Mouse (Mus musculus) stomach, embryonic 16.5 days (tissue): ENCODE measurements at regions not wholly inside any gene's neighbourhood (a gene's known extent, or its start where the extent isn't known, plus 50 kb on each side); places are given as distances from the start of the nearest gene placed in this dataset.

ENCODE experiments used
- ATAC-seq: fragments of 200-750 bp; cut with Nextera tagmentation; 2 replicates; pipeline ENCODE4 v1.8.0; 2017; ENCODE audit warnings: moderate number of reproducible peaks, moderate TSS enrichment; ENCODE audit not compliant: insufficient read depth, low FRiP score
- H3K27ac ChIP-seq: fragments of 300-500 bp; sonication (generic); 2 replicates; pipeline ENCODE4 v1.5.1; 2014; ENCODE audit warnings: low read length
- H3K27me3 ChIP-seq: fragments of 300-500 bp; sonication (generic); 2 replicates; pipeline ENCODE4 v1.6.1; 2014; ENCODE audit warnings: low read length, control low read depth, mixed read lengths; ENCODE audit not compliant: control insufficient read depth, insufficient read depth
- H3K36me3 ChIP-seq: fragments of 300-500 bp; sonication (generic); 2 replicates; pipeline ENCODE4 v1.6.1; 2014; ENCODE audit warnings: low read length; ENCODE audit not compliant: control insufficient read depth, insufficient read depth
- H3K4me1 ChIP-seq: fragments of 300-500 bp; sonication (generic); 2 replicates; pipeline ENCODE4 v1.6.1; 2014; ENCODE audit warnings: low read length, control low read depth, mixed read lengths; ENCODE audit not compliant: control insufficient read depth, insufficient read depth
- H3K4me2 ChIP-seq: fragments of 300-500 bp; sonication (generic); 2 replicates; pipeline ENCODE4 v1.6.1; 2014; ENCODE audit warnings: low read depth, low read length, mixed read lengths
- H3K4me3 ChIP-seq: fragments of 300-500 bp; sonication (generic); replicated peaks from 2 replicates; pipeline ENCODE4 v1.5.1; 2014; ENCODE audit warnings: mild to moderate bottlenecking, low read length
- H3K9ac ChIP-seq: fragments of 300-500 bp; sonication (generic); 2 replicates; pipeline ENCODE4 v1.6.1; 2014; ENCODE audit warnings: low read length
- H3K9me3 ChIP-seq: fragments of 300-500 bp; sonication (generic); replicated peaks from 2 replicates; pipeline ENCODE4 v1.6.1; 2016; ENCODE audit warnings: low read length, control low read depth; ENCODE audit not compliant: control insufficient read depth
- WGBS: fragments of 180-500 bp; shearing (Covaris S2); extraction: QIAGEN DNeasy Blood & Tissue Kit; methylation state at CpG from one replicate; pipeline ENCODE4 v1.1.7; 2014; 5-methylcytosine and 5-hydroxymethylcytosine counted together

DNA sequence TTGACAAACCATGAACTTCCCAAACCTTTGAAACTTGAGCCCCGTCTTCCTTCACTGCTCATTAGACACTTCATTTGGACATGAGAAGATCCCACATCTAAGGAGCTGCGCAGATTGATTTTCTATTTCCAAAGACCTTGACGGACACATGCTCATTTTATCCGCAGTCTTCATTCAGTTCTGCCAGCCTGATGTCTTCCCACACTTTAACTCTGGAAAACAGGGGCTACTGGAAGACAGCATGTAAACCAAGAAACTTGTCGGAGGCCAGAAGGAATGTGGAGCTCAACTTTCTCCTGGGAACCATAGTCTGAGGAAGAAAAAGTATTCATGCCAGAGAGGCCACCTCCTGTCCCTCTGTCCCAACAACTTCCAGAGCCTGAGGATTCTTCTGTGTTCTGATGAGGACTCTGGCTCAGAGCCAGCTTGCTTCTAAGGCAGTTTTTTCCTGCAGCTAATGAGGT lies 161.8 kb downstream of the Gm19410 start:
- Histone ChIP-seq H3K9ac (no peak overlapping the region), H3K4me1 (no peaks in the 10 kb centered on the region; the same call in 1 of the 2 replicates), H3K4me2 (no peak overlapping the region), H3K9me3 (no peaks in the 10 kb centered on the region), H3K4me3 (no peak overlapping the region), H3K36me3 (no peaks in the 10 kb centered on the region), H3K27me3 (no peaks in the 10 kb centered on the region), H3K27ac (no peak overlapping the region)
- WGBS = 48% methylated on average over 5 of the region's 5 CpGs
- ATAC-seq = no peak

DNA sequence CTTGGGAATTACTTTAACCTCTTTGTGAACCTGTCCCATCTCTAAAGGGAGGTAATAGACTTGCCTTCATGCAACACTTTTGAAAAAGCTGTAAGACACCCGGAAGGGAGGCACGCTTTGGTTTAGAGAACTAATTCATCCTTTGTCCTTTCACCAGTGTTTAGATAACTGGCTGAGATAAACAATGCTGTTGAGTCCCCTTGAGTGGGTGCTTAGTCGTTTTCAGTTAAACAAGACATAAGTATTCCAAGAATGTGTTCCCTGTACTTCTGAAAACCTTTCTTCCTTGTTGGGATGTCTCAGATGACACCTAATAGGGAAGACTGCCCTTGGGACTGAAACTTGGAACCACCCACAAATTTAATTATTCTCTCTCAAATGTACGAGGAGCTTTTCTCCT lies 164.7 kb downstream of the Gm19410 start:
- WGBS = 22% methylated on average over 4 of the region's 4 CpGs
- Histone ChIP-seq H3K4me2 (no peak overlapping the region), H3K9ac (no peak overlapping the region), H3K27ac (no peak overlapping the region), H3K4me1 (no peaks in the 10 kb centered on the region; the same call in 1 of the 2 replicates), H3K9me3 (no peaks in the 10 kb centered on the region), H3K4me3 (no peak overlapping the region), H3K27me3 (no peaks in the 10 kb centered on the region), H3K36me3 (no peaks in the 10 kb centered on the region)
- ATAC-seq = no peak

DNA sequence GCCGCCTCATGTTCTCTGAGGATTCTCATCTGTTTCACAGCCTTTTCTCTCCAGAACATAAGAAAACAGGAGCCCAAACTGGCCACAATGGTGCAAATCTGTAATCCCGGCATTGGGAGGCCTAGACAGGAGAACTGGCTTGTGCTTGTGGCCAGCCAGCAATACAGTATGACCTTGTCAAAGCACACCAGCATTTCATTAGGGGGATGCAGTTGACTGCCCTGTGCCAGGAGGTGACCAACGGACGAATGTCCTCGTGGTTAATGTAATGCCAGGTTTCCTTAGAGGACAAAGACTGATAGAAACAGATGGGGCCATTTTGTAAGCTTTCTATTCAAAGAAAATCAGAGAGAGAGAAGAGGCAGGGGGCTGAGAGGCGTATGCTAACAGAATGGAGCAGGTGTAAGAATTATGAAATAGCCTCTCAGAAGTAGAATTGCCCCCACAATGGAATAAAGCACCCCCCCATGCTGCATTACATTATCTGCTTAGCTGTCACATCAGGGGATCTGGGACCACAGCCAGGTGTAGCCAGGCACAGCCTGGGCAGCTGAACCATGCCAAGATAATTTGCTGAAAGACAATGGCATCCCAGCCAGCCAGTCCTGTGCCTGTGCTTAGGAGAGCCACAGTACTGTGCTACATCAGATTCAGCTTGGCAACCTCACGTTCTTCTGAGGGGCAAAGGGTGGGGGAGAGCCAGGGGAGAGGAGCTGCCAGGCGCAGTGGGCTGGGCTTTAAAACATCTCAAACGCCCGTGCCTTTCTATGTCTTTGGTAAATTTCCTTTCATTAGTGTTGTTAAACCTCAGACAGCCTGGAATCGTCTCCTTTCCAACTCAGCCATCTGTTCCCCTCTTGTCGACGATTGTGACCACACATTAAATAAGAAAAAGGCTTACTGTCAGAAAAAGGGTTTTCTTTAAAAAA lies 167.9 kb downstream of the Gm19410 start:
- H3K4me2 ChIP-seq = no peak overlapping the region
- ATAC-seq = peak; percentile 40; the same call in 1 of the 2 replicates
- no peak overlapping the region for H3K27ac ChIP-seq
- H3K4me1 ChIP-seq = no peaks in the 10 kb centered on the region; the same call in 1 of the 2 replicates
- no peak overlapping the region for H3K4me3 ChIP-seq
- 66% methylated on average over 13 of the region's 13 CpGs for WGBS
- no peaks in the 10 kb centered on the region for H3K36me3 ChIP-seq
- no peak overlapping the region for H3K9ac ChIP-seq
- H3K27me3 ChIP-seq = no peaks in the 10 kb centered on the region
- H3K9me3 ChIP-seq = no peaks in the 10 kb centered on the region

DNA sequence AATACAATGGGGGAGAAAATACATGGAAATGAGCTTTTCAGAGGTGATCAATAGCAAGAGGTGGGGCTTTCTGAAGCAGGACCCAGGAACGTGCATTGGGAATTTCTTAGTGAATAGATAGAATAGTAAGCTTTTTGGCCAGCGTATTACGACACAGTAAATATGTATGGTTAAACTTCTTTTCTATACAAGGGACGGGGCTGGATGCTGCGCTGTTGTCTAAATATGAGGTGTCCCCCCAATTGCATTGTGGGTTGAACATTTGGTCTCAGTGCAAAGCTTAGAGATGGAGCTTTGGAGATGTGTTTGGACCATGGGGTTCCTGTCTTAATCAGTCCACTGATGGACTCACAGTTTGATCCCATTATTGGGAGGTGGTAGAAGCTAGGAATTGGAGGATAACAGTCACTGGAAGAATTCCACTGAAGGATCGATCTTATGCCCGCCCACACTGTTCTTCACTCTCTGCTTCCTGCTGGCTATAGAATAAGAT lies 168.6 kb downstream of the Gm19410 start:
- Histone ChIP-seq H3K9me3 (no peaks in the 10 kb centered on the region), H3K4me3 (no peak overlapping the region), H3K36me3 (no peaks in the 10 kb centered on the region), H3K27ac (no peak overlapping the region), H3K9ac (no peak overlapping the region), H3K27me3 (no peaks in the 10 kb centered on the region), H3K4me2 (no peak overlapping the region), H3K4me1 (no peaks in the 10 kb centered on the region)
- WGBS = 87% methylated on average over 7 of the region's 7 CpGs
- no peak for ATAC-seq

DNA sequence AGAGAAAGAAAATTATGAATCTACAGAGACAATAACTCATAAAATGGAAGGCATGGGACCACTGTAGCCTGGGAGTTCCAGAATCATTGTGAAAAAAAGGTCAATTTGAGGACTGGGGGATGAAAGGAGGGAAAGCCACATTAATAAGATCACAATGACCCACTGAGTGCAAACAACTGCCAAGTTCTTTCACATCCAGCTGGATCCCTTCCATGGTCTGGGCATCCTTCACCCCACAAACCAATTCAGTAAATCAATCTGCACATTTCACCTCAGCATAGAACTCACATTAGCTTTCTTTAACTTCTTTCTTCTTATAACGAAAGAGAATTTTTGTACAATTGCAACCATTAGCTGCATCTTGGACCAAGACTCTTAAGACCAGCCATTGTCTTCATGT lies 169.4 kb downstream of the Gm19410 start:
- ATAC-seq = no peak

DNA sequence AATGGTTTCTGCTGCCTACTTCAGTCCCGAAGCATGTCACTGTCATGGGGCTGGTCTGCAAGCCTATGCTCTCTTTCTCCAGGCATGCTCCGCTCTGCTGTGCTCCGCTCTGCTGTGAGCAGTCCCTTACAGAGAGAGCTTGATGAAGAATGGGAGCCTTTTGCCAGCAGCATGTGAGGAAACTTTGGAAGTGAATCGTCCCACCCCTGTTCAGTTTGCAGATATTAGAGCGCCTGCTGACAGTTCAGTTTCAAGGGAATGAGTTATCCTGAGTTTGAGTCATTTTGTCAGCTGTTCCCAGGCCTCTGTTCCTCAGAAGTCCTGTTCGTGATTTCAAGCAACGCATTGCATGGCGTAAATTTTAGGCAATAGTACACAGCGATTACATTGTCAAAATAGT lies 173.6 kb downstream of the Gm19410 start:
- Histone ChIP-seq H3K27ac (no peak overlapping the region), H3K9ac (no peak overlapping the region), H3K4me1 (no peaks in the 10 kb centered on the region), H3K27me3 (no peaks in the 10 kb centered on the region), H3K4me2 (no peak overlapping the region), H3K9me3 (no peaks in the 10 kb centered on the region), H3K36me3 (no peaks in the 10 kb centered on the region), H3K4me3 (no peak overlapping the region)
- WGBS = 85% methylated on average over 9 of the region's 9 CpGs
- no peak for ATAC-seq

More for the DNA sequence above, 169.4 kb downstream of the Gm19410 start:
- no peaks in the 10 kb centered on the region for H3K4me1 ChIP-seq
- no peak overlapping the region for H3K4me3 ChIP-seq
- WGBS = 92% methylated on average over 1 of the region's 1 CpGs
- H3K9me3 ChIP-seq = no peaks in the 10 kb centered on the region
- no peaks in the 10 kb centered on the region for H3K36me3 ChIP-seq
- H3K9ac ChIP-seq = no peak overlapping the region
- no peak overlapping the region for H3K4me2 ChIP-seq
- no peak overlapping the region for H3K27ac ChIP-seq
- no peaks in the 10 kb centered on the region for H3K27me3 ChIP-seq

DNA sequence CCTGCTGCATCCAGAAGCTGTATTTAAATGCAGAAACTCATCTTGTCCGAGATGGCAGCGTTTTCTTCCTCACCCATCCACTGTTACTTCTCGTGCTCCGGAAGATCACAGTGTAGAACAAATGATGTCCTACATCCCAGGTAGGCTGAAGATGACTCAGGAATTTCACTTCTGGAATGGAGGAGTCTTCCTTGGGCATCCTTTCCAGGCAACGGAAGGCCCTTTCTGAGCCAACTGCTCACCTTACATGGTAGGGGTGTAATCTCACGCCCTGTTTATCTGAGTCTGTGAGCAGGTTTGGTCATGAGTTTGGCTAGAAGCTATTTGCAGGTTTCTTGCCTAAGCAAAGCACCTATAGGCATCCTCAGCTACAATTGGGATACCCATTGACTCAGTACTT lies 176.9 kb downstream of the Gm19410 start:
- Histone ChIP-seq H3K27ac (no peak overlapping the region), H3K36me3 (no peaks in the 10 kb centered on the region), H3K9ac (no peak overlapping the region), H3K27me3 (no peaks in the 10 kb centered on the region), H3K4me3 (no peak overlapping the region), H3K9me3 (no peaks in the 10 kb centered on the region), H3K4me1 (no peaks in the 10 kb centered on the region), H3K4me2 (no peak overlapping the region)
- WGBS = 86% methylated on average over 6 of the region's 6 CpGs
- no peak for ATAC-seq

DNA sequence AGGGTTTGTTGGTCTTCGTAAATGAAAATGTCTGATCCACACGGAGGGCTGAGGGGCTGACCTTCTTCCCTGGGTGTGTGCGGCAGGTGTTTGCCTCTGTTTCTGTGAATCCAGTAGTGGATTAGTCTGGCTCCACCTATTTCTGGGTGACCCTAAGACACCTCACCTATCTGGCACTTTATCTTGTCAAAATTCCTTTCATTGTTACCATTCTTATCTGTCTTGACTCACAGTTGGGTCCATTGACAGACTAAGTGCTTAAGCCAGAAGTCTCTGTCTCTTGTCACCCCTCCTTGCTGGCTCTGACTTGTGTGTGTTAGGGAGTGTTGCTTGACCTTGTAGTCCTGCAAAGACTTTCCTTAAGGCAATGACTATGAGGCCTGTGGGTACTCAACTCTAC lies 178.1 kb downstream of the Gm19410 start:
- no peaks in the 10 kb centered on the region for H3K36me3 ChIP-seq
- H3K27ac ChIP-seq = no peak overlapping the region
- H3K4me1 ChIP-seq = 0 out of 2 replicates have a peak, but pooled peaks cover 2% of the 10 kb centered on the region
- no peak overlapping the region for H3K9ac ChIP-seq
- no peak overlapping the region for H3K4me3 ChIP-seq
- H3K9me3 ChIP-seq = no peaks in the 10 kb centered on the region
- ATAC-seq = no peak
- no peaks in the 10 kb centered on the region for H3K27me3 ChIP-seq
- WGBS = 60% methylated on average over 3 of the region's 3 CpGs
- H3K4me2 ChIP-seq = no peak overlapping the region

DNA sequence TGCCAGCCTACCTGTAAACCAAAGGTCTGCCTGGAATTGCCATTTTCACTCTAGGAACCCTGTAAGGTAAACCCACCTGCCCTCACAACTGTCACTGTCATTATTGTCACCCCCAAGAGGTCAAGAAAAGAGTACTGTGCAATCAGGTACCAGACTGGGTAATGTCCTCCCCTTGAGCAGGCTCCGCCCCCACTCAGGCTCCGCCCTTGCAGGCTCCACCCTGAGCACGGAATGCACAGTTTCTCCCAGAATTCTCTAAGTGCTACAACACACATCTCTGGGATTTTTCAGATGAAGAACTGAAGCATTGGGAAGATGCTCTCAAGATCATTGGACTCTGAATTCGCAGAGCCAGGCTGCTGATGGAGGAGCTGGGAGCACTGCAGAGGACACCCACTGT lies 178.9 kb downstream of the Gm19410 start:
- H3K27me3 ChIP-seq = no peaks in the 10 kb centered on the region
- 0 out of 2 replicates have a peak, but pooled peaks cover 5% of the 10 kb centered on the region for H3K4me1 ChIP-seq
- WGBS = 76% methylated on average over 4 of the region's 4 CpGs
- H3K9ac ChIP-seq = no peak overlapping the region
- no peak overlapping the region for H3K4me3 ChIP-seq
- no peak for ATAC-seq
- H3K4me2 ChIP-seq = no peak overlapping the region
- H3K9me3 ChIP-seq = no peaks in the 10 kb centered on the region
- no peaks in the 10 kb centered on the region for H3K36me3 ChIP-seq
- no peak overlapping the region for H3K27ac ChIP-seq
